Mouse (Mus musculus) brown adipose tissue, adult 24 weeks (tissue): ENCODE measurements around the gene Elmod2. TPM values are rescaled to one million over a fixed set of nuclear protein-coding genes. Genes with fewer than 3 reads are reported as not detected.
A peak's percentile ranks its signal among the peaks of the same experiment; 100 is the strongest.

ENCODE experiments used
- H3K27ac ChIP-seq: fragments of 200-500 bp; replicated peaks from 2 replicates; pipeline ENCODE4 v1.5.1; 2012; ENCODE audit warnings: low read depth, mild to moderate bottlenecking, low read length
- H3K4me1 ChIP-seq: fragments of 200-500 bp; 2 replicates; pipeline ENCODE4 v1.6.1; 2012; ENCODE audit warnings: low read length, mixed read lengths; ENCODE audit not compliant: control insufficient read depth, insufficient read depth, insufficient read length
- H3K4me3 ChIP-seq: fragments of 200-500 bp; 2 replicates; pipeline ENCODE4 v1.5.1; 2012; ENCODE audit warnings: low read depth, mild to moderate bottlenecking, low read length, moderate library complexity; ENCODE audit not compliant: insufficient read depth
- polyA plus RNA-seq: library from polyadenylated mRNA; stranded (reverse); fragments of >200 nt; gene quantifications from 2 replicates; pipeline ENCODE4 v1.2.4, GENCODE M21; 2012; ENCODE audit not compliant: missing spikeins, insufficient read depth, insufficient read length

The Elmod2 gene
- polyA plus RNA-seq: 12.5 and 13.6 TPM in 2 replicates

DNA sequence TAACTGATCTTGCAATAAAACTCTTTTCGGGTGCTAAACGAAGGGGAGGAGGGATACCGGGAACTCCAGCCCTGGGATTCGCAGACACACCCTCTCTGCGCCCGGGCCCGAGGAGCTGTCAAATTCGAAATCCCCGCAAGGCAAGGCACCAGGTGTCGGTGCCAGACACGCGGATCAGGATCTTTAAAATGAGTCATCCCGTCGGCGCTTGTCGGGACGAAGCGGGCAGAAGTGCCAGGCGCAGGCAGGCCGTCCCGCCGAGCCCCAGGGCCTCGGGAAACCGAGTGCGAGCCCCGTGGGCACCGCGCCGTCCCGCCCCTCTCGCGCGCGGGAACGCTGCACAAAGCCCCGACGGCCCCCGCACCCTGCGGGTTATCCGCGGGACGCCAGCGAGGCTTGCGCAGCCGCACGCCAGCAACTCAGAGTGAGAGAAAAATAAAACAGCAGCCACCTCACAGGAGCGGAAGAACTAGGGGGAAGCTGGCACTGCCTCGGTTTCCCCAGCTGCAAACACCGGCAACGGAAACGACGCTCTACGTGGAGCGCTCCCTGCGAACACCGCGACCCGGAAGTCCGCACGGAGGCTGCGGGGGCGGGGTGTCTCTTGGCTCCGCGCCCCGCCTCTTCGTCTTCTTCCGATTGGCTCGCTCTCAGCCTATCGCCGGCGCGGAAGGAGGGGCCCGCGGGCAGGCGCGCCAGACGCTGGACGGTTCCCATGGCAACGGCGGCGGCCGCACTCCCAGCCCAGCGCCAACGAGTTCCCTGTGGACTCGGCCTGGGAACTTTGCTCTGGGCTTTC, at the start of gene Elmod2:
Elmod2 (minus strand) TSS at position 588 of the 799 bp plus-strand sequence.
- peak within 1 kb of the TSS; percentile 83 for H3K4me3 ChIP-seq
- peak within 1 kb of the TSS; percentile 84 for H3K27ac ChIP-seq
- H3K4me1 ChIP-seq: no peaks in the 10 kb centered on the region

DNA sequence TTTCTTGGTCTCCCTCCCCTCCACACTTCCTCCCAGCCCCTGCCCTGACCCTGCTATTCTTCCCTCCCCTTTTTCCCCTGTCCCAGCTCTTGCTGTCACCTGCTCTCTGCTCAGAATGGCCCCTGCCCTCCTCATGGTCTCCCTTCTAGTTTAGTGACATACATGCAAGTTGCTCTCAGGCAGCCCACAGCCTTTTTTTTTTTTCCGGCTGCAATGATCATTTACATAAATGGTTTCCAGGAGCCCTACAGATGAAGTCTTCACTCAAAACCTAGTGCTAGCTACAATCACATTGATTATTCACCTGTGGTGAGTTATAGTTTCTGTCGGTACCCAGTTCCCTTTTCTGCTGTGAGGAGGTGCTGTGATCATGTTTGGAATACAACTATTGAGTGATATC, 48.7 kb upstream of the Elmod2 start:
- Histone ChIP-seq H3K27ac (no peak overlapping the region), H3K4me1 (no peaks in the 10 kb centered on the region), H3K4me3 (no peak overlapping the region)

DNA sequence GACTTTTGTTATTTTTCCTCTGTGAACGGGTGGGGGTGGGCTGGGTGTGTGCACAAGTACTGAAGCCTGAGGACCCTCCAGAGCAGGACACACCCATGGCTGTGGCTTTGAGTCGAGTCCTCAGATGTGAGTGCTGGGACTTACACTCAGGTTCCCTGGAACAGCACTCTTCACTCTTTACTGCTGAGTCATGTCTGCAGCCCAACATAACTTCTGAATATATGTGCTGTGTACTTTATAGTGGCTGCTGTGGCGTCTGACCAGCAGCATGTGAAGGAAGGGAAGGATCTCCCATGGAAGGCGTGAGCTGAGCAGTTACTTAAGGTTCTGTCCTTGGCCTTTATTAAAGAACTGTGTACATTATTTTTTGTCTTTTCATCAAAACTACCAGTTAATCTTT, 47.9 kb upstream of the Elmod2 start:
- Histone ChIP-seq H3K4me1 (no peaks in the 10 kb centered on the region), H3K4me3 (no peak overlapping the region), H3K27ac (no peak overlapping the region)

DNA sequence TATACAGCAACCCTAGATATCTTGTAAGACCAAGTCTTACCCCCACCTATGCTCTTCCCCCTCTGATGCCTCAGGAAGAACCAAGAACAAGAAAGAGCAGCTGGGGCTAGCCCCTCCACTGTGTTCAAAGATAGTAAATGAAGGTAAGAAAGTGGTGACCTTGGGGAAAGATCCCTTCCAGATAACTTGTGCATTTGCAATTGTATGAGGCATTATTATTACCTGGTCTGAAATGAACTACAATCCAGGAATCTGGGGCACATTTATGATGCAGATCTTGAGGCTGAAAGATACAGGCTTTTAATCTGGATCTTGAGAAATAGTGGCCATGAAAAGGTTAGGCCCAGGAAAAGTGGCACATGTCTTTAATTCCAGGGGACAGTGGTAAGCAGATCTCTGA, 44.9 kb upstream of the Elmod2 start:
- Histone ChIP-seq H3K4me1 (no peaks in the 10 kb centered on the region), H3K4me3 (no peak overlapping the region), H3K27ac (no peak overlapping the region)

DNA sequence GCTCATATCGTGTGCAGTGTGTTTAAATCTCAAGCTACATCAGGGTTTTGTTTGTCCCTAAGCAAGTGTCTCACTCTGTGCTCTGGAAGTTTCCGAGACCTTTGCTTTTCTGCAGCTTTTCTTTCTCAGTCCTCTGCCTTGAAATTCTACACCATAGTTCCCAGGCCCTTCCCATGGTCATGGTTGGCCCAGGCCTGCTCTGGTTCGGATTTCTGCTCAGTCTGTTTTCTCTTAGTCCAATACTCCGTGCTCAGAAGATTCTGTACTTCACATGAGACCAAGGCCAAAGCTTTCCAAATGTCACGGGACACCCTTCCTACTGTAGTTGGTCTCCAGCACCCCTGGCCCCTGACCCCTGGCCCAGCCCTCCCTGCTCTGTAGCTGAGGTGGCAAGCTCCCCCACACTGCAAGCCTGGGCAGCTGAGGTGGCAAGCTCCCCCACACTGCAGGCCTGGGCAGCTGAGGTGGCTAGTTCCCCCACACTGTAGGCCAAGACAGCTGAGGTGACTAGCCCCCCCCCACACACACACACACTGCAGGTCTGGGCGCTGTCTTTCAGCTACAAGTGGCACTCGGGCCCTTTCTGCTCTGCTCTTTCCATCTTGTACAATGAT, 31.0 kb upstream of the Elmod2 start:
- Histone ChIP-seq H3K4me3 (no peak overlapping the region), H3K4me1 (no peaks in the 10 kb centered on the region), H3K27ac (no peak overlapping the region)

DNA sequence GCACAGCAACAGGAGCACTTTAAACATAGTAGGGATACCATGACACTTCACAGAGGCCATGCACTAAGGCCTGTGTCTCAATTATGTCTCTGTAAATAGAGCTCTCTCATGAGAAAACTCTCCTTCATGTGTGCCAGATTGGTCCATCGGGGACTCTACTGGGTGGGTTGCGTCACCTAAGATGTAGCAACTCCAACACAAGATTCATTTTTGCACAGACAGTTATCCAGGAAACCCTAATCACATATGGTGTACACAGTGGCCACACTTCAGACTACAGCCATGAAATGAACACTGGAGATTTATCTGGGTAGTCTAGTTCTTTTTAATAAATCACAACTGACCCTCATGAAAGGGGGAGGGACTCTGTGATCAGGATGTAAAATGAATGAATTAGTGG, 19.0 kb upstream of the Elmod2 start:
- Histone ChIP-seq H3K4me1 (no peaks in the 10 kb centered on the region), H3K4me3 (no peak overlapping the region)

DNA sequence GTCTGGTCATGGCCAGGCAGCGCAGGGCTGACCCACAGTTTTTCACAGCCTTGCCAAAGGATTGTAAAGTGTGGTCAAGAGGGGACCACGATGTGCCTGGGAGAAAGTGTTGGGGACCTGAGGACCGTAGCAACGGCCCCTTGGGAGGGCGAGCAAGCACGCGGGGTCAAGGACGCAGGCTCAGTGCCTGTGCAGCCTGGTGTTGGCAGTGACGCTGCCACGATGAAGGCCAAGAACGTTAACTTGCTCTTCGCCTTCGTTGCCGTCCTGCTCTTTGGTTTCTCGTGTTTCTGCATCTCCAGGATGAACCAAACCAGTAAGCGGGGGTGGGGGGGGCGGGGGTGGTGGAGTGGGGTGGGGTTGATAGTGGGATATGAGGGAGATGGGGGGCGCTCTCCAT, 16.0 kb upstream of the Elmod2 start, which contains the start of gene Mgat4d:
Mgat4d (plus strand) TSS at position 209 of the 400 bp plus-strand sequence.
- Histone ChIP-seq H3K4me1 (no peaks in the 10 kb centered on the region), H3K4me3 (no peak within 1 kb of the TSS), H3K27ac (no peak within 1 kb of the TSS)

More for the DNA sequence above, 19.0 kb upstream of the Elmod2 start:
- H3K27ac ChIP-seq: no peak overlapping the region

DNA sequence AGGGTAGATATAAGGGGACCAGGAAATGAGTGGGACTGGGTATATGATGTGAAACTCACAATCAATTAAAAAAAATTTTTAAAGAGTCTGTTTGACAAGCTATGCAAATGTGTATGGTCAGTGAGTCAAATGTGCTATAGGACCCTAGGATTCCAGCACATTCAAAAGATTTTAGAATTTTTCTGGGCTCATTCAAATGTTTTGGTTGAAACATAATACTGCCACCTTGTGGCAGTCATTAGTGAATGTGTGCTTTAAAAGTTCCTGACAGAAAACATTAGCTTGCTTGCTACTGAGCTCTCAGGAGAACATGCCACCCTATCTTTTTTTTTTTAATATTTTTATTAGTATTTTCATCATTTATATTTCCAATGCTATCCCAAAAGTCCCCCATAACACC, 10.4 kb upstream of the Elmod2 start:
- H3K27ac ChIP-seq: no peak overlapping the region
- H3K4me3 ChIP-seq: no peak overlapping the region
- H3K4me1 ChIP-seq: no peaks in the 10 kb centered on the region

DNA sequence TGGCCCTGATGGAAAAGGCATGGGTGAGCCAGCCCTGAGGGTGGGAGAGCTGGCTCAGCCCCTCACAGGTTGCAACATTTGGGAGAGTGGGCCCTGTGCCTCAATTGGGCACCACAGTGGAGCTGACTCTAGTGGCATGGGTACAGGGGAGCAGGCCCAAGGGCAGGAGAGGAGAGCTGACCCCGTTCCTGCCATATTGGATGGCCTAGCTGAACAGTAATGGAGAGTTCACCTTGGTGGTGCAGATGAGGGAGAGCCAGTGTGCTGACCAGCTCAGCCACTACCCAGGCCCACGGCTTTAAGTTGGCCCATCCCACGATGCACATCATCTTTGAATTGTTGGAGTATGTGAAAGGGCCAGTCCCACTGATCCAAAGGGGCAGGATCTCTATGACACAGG, 9.8 kb upstream of the Elmod2 start:
- H3K4me3 ChIP-seq: no peak overlapping the region
- no peaks in the 10 kb centered on the region for H3K4me1 ChIP-seq
- H3K27ac ChIP-seq: no peak overlapping the region

DNA sequence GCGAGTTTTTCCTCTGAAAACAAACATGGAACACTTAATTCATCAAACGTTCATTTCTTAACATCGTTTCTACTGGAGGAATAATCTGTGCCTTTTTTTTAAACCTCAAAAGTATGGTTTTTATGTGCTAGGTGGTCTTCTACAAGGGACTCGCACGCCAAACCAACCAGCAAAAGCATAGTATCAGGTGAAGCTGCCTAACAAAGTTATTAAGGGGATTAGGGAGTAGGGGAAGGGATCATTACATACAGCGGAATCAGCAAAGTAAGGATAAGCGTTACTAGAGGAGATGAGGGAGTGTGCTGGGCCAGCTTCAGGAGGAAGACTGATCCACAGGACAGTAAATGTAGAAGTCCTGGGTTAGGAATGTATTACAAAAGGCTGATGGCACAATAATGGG, 578 bp upstream of the Elmod2 start:
- H3K4me1 ChIP-seq: no peaks in the 10 kb centered on the region
- peak overlapping the region; percentile 53 for H3K4me3 ChIP-seq
- H3K27ac ChIP-seq: peak overlapping the region; percentile 84

DNA sequence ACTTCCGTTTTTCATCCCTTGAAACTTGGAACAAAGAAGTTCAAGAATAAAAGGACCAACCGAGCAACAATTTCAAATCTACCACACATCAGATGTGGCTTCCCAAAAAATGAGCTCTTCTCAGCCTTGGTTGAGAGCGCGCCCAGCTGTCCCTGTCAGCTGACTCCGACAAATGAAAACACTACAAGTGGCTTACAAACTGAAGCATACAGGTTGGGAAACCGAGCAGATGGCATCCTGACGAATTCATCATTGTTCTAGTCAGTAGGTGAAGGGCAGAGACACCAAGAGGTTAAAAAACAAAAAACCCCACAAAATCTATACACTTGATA, 753 bp downstream of the Elmod2 start:
- H3K4me1 ChIP-seq: no peaks in the 10 kb centered on the region
- peak overlapping the region; percentile 83 for H3K4me3 ChIP-seq
- peak overlapping the region; percentile 9; the same call in 1 of the 2 replicates for H3K27ac ChIP-seq

DNA sequence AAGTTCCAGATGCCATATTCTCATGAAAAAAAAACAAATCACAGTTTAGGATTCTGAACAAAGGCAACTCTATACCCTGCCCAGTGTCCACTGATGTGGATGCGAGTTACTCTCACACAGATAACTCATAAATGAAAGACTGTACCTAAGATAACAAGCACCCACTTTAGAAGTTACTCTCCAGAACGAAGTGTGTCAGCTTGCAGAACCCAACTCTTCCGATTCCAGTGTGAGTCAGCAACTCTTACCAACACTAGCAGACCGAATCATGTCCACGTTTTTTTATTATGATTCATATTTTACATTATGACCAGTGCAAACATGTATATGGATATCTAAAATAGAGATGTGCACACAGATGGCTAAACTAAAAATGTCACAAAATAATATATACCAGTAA, 4.4 kb downstream of the Elmod2 start:
- Histone ChIP-seq H3K4me1 (no peaks in the 10 kb centered on the region), H3K27ac (no peak overlapping the region), H3K4me3 (no peak overlapping the region)

DNA sequence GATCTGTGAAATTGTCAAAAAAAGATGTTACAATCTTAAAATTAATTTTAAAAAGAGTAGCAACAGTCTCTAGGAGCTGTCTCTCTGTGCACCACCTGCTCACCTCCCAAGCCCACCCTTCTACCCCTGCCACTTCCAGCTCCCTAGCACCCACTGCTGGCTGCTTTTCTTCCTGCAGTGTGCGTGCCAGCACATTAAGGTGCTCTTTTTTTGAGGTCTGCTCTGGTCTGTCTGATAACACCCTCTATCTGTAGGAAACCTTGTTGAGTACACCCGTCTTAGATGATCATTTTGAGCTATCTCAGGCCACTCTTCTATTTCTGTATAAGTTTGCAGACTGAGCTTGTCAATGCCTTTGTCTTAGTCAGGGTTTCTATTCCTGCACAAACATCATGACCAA, 9.2 kb downstream of the Elmod2 start:
- Histone ChIP-seq H3K4me3 (no peak overlapping the region), H3K4me1 (no peaks in the 10 kb centered on the region)

DNA sequence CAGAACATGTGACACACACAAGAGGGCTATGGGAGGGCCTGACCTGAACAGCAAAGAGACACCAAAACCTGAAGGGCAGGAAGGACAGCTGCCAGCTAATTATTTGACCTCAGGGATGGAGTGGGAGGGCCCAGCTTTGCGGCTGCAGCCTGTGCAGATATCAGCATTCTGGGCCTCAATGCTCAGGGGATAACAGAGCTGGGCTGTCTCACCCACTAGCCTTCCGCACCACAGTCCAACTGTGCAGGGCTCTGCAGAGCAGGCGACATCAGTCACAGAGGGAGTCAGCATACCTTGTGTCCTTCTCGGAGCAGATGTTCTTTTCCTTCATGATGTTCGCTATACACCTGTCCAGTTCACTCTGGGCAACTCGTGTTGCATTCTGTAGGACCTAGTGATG, 9.9 kb downstream of the Elmod2 start:
- H3K4me3 ChIP-seq: no peak overlapping the region
- no peak overlapping the region for H3K27ac ChIP-seq
- no peaks in the 10 kb centered on the region for H3K4me1 ChIP-seq

More for the DNA sequence above, 9.2 kb downstream of the Elmod2 start:
- H3K27ac ChIP-seq: no peak overlapping the region

DNA sequence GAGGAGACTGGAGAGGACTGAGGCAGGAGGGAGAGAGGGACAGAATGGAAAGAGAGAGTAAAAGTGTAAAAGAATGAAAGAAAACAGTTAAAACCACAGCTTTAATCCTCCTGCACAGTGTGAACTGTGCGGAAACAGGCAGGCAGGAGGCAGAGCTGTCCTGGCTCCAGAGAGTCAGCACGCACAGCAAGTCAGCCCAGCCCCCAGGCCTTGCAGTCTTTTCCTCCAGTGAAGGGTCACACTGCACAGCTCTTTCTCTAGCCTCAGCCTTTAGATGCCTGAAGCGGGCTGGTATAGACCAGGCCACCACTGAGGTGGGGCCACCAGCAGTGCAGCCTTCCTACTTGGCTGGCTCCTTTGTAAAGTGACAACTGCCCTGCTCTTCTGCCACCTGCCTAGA, 11.7 kb downstream of the Elmod2 start:
- Histone ChIP-seq H3K27ac (no peak overlapping the region), H3K4me3 (no peak overlapping the region), H3K4me1 (no peaks in the 10 kb centered on the region)

DNA sequence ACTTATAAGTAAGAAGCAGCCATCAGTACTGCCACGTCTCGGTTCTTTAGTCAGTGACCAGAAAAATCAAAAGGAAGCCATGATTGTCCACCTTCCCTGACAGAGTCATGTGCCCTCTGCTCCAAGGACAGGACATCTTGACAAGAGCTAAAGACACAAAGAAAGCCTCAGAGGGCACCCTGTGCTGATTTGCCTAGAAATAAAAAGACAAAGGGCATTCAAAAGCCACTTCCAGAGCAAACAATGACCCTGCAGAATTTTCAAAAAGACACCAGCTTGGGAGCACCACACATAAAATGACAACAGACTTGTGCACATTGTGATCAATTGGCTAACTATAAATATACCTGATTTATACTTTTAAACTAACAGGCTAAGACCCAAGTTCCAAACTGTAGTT, 16.6 kb downstream of the Elmod2 start:
- Histone ChIP-seq H3K4me3 (no peak overlapping the region), H3K27ac (no peak overlapping the region), H3K4me1 (no peaks in the 10 kb centered on the region)
